Mouse (Mus musculus): ENCODE data around the gene Adamts15. TPM values are rescaled to one million over a fixed set of nuclear protein-coding genes. Genes with fewer than 3 reads are reported as not detected.

The Adamts15 gene
- total RNA-seq (2021), result 1 to 10 TPM; 4.0 to 5.8 TPM
- long read RNA-seq, experiment 1, full-length matches to known transcripts, result 1 of 3 reads
- long read RNA-seq, experiment 1, partial matches to known transcripts, result 1 of 3 reads
- long read RNA-seq, experiment 1, other reads (novel, unspliced or antisense), result 1 of 3 reads
- long read RNA-seq, experiment 2, partial matches to known transcripts, result 3 of 3 reads
- long read RNA-seq, experiment 2, other reads (novel, unspliced or antisense), result 0 of 3 reads

DNA sequence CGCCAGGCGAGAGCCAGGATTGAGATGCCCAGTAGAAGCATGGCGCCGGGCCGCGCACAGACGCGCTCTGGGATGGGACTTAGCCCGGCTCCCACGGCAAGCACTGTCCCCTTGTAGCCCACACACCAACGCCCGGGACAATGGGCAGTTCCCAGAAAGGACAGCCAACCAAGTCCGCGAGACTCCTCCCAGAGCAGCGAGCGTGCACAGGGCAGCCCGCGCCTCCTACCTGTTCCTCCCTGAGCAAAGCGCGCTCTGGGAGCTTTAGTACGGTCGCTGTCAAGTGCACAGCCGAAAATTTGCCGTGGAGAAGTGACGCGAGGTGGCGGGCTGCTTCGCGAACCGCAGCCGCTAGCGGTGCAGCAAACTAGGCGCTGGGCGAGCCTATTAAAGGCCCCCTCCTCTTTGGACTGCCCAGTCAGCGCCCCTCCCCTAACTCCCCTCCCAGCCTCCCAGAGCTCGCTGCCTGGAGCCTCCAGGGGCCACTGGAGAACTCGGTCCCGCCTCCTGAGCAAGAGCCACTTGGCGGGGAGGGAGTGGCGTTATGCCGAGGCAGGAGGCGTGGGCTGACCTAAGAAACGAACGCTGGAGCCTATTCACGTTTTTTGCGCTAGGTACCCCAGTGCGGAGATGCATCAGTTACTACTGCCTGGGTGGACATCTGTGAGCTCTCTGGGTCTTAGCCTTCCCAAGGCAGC, at the start of gene Adamts15:
Adamts15 (minus strand) TSS at position 256 of the 698 bp plus-strand sequence.
- DNase-seq (ENCODE audit: low spot score in 2 of 2), result peak; percentile 45 to 60

DNA sequence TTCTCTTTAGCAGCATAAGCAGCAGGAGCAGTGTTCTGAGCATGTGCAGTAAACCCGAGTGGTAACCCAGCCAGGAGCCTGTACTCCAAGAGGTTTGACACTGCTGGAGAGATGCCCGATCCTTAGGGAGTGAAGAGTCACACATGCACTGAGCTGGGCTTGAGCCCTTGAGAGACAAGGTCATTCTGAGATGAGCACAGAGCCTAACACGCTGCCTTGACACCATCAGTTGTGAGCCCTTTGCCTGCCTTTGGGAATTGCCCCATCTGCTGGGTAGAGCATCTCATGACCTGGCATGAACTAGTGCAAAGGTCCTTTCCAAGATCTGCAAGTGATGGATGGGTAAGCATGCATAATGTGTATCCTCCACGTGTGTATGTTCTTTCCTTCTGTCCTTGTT, 49.7 kb upstream of the Adamts15 start:
- peak in 1 of 2 experiments; percentile 22 for DNase-seq (ENCODE audit: low spot score in 2 of 2)

DNA sequence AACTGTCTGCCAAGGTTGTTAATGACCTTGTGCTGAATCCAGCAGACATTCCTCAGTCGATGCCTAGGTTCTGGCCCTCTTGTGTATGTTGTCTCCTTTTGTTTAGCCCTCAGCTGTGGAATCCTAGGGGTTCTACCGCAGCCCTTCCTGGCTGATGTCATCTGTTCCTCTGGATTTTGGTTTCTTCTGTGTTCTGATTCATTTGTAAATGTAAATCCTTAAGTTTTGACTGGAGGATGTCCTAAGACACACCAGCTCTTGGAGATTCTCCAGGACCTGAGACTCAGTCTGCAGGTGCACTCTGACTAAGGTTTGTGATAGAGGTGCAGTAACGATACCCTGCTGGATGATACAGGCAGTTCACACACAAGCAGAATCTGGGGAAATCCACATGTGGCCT, 47.7 kb upstream of the Adamts15 start:
- no peak for DNase-seq (ENCODE audit: low spot score in 2 of 2)

DNA sequence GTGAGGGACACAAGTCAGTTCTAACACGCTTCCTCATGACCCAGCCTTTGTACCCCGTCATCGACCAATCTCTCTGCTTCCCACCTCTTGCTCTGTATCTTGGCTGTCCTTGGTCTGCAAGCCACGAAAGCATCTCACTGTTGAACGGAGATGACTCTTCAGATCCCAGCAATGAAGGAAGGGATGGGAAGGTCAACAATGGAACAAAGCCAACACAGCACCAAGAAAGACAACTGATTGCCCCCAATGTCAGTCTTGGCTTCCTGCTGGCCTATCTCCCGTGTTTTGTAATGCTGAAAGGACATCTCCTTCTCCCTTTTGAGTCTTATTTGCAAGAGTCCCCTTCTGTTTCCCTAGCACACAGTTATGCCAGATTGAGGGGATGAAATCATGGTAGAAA, 45.9 kb upstream of the Adamts15 start:
- no peak for DNase-seq (ENCODE audit: low spot score in 2 of 2)

DNA sequence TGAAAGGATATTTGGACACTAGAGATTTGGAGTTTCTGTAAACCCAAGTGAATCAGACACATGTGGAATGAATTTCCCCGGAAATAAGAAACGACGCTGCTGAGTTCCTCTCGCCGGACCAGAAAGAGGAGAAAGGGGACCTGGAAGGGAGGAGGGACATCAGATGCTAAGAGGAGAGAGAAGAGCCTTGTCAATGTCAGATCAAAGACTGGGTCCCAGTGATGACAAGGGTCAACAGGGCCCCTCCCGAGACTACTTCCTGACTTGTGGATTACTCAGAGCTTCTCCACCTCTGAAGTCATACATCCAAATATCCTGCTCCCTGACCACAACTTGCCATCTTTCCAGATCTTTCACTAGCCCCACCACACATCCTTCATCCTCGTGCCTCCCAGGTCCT, 44.6 kb upstream of the Adamts15 start:
- no peak for DNase-seq (ENCODE audit: low spot score in 2 of 2)

DNA sequence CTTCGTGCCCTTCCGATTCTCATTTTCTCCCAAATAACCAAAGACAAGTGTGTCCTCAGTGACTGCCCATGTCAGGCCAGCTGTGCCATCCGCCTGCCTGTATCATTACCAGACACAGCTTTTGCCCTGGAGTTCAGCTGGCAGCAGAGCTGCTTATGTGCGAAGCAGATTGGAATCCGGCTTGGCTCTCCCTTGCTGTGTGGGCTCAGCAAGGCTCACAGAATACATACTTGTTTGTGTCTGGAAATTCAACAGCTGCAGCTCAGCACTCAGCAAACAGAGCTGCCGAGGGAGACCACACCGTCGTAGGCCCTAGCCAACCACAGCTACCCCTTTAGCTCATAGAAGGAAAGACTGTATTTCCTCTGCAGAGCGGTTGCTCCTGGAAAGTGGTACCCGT, 42.4 kb upstream of the Adamts15 start:
- DNase-seq (ENCODE audit: low spot score in 2 of 2), result no peak

DNA sequence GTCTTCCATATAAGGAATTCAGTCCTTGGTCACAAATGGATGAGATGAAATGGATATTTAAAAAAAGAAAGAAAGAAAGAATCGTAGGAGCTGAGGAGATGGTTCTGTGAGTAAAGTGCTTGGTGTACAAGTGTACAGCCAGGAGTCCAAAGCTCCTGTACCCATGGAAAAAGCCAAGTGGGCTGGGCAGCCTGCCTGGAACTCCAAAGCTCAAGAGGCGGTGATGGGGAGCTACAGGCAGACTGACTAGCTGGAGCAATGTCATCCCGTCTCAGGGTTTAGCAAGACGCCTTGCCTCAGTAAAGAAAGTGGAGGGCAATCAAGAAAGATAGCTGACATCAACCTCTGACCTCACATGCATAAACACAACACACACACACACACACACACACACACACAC, 41.5 kb upstream of the Adamts15 start:
- no peak for DNase-seq (ENCODE audit: low spot score in 2 of 2)

DNA sequence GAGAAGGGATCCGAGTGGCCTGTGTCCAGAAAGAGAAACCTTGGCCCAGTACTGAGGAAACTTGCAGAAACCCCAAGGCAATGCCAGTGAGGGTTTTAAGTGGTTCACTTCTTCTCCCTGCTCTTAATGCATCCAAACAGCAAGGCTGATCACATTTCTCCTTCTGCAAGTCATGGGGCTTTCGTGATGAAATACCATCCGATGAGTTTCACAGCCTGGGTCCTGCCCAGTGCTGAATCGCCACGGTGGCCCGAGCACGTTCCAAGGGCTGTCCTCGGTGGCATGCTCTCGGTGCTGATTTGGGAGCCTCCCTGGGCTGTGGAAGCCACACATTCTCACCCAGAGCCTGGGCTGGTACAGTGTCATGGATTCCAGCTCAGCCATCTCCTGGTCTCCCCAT, 33.0 kb upstream of the Adamts15 start:
- DNase-seq (ENCODE audit: low spot score in 2 of 2), result no peak

DNA sequence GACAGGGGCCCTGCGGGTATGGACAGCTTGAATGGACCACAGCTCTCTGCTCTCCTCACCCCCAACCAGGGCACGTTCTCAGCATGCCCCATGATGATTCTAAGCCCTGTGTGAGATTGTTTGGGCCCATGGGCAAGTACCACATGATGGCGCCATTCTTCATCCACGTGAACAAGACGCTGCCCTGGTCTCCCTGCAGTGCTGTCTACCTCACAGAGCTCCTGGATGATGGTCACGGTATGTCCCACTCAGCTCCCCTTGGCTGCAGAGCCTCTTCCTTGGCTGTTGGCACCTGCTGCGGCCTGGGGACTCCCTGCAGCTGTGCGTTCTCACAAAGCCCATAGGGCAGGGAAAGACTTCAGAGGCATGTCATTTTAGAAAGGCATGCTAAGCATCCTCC, 31.0 kb upstream of the Adamts15 start:
- DNase-seq (ENCODE audit: low spot score in 2 of 2), result no peak

DNA sequence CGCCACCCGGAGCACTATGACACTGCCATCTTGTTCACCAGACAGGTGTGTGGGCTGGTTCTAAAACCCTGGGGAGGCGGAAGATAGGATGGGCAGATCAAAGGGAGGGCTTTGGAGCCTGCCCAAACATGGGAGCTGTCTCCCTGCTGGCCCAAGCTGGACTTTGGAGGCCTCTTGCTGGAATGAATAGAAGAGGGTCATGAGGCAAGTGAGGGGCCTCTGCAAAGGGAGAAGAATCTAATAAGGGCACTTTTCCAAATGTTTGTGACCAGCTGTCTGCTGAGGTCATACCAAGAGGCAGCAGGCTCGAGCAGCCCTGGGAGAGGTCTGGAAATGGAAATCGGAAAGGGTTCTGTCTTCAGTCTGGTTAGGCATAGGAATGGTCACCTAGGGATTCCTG, 29.2 kb upstream of the Adamts15 start:
- DNase-seq (ENCODE audit: low spot score in 2 of 2), result no peak

DNA sequence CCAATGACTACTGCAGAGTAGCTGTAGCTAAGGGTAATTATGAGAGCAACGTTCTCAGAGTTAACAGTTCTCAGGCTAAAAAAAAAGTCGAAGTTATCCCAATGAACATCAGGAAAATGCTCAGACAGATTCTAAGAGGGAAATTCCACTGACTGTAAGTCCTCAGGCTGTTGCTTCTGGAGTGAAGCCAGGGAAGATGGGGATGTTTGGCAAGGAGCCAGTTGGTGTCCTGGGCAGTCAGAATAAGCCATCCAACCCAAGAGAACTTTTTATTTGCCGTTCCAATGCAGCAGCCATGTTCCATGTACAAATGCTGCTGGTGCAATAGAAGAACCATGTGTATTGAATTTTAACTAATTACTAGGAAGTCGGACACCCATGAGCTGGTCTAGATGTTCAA, 28.3 kb upstream of the Adamts15 start:
- DNase-seq (ENCODE audit: low spot score in 2 of 2), result peak in 1 of 2 experiments; percentile 33

DNA sequence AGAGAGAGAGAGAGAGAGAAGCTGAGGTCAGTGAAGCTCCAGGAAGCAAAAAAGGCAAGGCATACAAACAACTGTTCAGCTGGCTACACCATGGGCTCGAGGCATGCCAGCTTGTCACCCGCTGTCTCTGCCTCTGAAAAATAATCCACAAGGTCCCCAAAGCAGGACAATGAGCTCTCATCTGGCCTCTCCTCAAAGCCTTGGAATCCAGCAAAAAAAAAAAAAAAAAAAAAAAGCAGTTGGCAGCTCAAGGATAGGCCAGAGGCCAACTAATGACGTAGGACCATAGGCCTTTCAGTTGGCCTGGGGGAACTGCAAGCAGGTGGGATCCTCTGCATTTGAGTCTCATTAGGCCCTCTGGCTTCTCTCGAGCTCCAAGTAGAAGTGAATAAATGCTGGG, 27.7 kb upstream of the Adamts15 start:
- no peak for DNase-seq (ENCODE audit: low spot score in 2 of 2)

DNA sequence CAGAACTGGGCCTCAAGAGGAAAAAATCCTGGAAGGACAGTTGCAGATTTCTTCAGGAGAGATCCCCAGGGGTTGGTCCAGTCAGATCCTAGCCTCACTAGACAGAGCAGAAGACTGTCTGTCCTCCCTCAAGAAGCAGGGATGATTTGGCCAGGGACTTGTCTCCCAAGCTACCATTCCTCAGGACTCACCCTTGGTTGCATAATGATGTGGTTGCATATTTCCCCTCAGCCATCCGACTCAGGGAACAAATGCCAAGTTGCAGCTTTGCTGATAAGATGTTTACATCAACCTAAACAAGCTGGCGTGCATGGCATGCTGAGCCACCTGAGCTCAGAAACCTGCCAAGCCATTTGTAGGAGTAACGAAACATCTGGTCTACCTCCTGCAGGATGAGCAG, 27.2 kb upstream of the Adamts15 start:
- no peak for DNase-seq (ENCODE audit: low spot score in 2 of 2)

DNA sequence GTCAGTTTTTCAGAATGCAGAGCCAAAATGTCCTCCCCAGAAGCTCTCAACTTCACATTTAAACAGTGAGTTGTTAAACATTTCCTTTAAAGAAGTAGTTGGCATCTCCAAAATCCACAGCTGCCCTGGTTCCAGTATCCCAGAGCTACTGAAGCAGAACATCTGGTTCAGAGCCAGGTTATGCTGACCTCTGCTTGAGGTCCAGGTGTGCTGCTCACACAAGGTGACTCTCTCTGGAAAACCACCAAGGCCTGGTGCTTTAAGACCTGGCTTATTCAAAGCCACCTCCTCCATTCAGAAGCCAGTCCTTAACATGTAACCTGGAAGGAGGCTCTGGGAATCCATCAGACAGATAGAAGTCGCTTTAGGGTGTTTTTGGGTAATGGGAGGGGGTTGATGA, 23.0 kb upstream of the Adamts15 start:
- no peak for DNase-seq (ENCODE audit: low spot score in 2 of 2)

DNA sequence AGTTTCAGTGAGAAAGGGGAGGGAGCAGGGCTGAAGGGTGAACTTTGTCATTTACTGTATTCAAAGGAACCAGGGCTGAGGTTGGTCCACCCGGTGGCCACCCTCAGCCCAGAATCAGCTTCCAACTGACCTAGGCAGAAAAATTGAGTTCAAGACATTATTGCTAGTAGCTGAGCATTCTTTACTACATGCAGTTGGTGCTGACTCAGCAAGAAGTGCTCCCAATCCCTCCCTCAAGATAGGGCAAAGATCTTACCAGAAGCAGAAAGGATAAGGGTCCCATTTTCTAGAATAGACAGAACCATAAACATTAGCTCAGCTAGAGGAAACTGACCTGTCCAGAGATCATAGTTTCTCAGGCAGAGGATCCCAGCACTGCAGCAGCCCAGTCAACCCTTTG, 22.0 kb upstream of the Adamts15 start:
- no peak for DNase-seq (ENCODE audit: low spot score in 2 of 2)

DNA sequence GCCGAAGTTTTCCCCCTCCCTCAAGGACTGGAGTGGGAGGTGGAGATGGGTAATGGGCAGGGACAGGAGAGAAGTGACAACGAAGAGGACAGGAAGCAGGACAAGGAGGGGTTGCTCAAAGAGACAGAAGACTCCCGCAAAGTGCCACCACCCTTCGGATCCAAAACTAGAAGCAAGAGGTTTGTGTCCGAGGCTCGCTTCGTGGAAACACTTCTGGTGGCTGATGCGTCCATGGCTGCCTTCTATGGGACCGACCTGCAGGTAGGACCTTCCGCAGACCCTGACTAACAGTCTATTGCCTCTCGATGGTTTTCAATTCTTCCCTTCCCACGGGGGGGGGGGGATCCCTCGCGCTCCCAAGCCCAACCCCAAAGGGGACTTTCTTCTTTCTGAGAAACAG, 21.1 kb upstream of the Adamts15 start:
- no peak for DNase-seq (ENCODE audit: low spot score in 2 of 2)

DNA sequence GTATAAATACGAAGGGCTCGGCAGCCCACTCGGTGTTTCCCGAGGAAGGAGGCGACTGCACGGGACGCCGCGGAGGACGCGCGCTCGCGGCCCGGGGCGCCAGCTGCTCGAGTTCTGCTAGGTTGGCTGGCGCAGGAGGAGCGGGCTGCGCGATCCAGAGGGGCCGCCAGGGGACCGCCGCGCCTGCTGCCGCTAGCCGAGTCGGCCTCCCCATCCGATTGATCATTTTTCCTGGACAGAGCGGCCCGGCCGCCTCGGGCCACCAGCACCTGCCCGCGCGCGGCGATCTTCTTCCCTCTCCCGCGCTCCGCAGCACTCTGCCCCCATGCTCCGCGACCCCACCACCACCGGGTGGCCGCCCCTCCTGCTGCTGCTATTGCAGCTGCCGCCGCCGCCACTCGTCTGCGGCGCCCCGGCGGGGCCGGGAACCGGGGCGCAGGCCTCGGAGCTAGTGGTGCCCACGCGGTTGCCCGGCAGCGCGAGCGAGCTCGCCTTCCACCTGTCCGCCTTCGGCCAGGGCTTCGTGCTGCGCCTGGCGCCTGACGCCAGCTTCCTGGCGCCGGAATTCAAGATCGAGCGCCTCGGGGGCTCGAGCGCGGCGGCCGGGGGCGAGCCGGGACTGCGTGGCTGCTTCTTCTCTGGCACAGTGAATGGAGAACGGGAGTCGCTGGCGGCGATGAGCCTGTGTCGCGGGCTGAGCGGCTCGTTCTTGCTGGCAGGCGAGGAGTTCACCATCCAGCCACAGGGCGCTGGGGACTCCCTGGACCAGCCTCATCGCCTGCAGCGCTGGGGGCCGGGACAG, 20.5 kb upstream of the Adamts15 start, which contains the start of gene Adamts8:
Adamts8 (plus strand) TSS at position 51 of the 802 bp plus-strand sequence.
- peak; percentile 39 to 43 for DNase-seq (ENCODE audit: low spot score in 2 of 2)

DNA sequence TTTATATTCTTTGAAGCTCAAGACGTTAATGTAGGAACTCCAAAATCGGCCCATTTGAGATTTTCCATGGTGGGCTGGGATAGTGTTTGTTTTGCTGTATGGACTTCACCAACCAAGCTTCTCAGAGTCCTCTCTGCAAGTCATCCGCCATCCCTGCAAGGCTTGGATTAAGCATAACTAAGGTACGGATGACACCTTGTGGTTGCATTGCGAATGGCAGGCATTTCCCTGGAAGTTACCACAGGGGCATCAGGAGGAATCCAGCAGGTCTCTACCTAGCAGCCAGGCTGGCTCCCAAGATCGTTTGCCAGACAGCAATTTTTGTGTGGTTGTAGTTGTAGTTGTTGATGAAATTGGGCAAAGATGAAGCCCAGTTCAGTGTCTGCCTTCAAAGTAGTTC, 18.1 kb upstream of the Adamts15 start:
- peak; percentile 87 for DNase-seq (ENCODE audit: low spot score in 2 of 2)

DNA sequence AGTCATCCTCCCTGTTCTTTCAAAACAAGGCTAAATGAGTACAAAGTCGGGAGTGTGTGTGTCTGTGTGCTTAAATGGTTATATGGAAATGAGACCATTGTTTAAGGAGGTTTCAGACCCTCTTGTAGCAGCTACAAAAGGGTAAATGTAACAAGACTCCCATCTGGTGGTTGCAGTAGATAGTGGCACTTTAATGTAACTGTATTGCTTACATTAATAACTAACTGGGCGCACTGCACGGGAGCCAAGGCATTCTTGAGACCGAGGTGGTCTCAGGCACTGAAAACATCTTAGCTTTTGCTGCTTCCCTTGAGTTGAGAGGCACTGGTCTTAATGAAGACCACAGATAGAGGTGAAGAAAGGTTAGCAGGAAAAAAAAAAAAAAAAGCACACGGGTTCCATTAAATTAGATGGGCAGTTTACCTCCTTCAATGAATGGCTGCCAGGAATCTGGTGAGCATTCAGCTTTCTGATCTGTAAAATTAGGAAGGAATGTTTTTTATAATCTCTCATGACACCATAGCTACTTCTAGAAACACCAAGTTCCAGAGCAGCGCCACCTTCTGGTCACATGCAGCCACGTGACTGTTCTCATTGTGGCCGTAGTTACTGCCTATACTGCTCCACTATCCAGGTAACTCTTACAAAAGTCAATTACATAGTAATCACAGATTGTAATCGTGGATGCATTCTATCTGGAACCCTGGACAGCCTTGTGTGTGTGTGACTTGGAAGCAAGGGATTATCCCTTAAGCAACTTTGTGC, 14.6 kb upstream of the Adamts15 start:
- DNase-seq (ENCODE audit: low spot score in 2 of 2), result peak; percentile 57 to 60

DNA sequence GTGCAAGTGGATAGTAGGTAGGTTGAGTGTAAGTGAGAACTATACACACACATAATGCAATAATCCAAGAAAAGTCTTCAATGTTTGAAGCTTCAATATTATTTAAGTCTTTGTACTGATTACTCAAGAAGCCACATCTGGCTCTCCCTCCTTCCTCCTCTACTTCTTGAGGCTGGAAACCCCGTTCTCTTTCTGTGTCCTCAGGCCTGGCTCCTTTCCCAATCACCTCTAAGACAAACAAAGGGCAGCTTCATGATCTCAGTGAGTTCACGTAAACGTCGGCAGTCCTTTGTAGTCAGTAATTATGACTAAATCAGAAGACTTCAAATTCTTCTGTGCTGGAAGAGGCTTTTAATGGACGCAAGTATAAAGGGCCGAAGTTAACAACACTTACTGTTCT, 12.6 kb upstream of the Adamts15 start:
- DNase-seq (ENCODE audit: low spot score in 2 of 2), result no peak

DNA sequence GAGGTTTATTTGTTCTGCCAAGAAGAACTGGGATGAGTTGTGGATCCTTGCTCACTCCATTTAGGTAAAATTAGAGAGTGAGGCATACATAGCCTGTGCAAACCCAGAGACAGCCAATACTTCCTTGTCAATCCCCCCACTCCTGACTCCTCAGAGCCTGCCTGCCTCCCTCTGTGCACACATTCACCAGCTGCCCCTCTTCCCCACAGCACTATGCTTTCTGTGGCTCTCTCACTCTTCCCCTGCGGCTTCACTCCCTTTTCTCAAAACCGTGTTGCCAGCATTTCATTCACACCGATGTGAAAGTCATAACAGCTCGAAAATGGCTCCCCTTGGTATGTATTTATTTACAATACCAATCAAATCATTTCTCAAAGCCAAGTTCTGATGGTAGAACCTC, 10.1 kb upstream of the Adamts15 start:
- DNase-seq (ENCODE audit: low spot score in 2 of 2), result no peak
